Mouse (Mus musculus): ENCODE data around the gene Ing1. TPM values are rescaled to one million over a fixed set of nuclear protein-coding genes. Genes with fewer than 3 reads are reported as not detected.
"Not testable (repeated sequence)": the region's sequence is repeated elsewhere in the genome, so short reads cannot be mapped to it uniquely, and the experiment has no call there.

Ing1 gene
- polyA plus RNA-seq, 1 experiment from 2014 or later = 27.7 TPM

GRCm38 (mm10) chr8:11556691-11557423 is 1.5 kb downstream of the Ing1 start:
- peak; percentile 83 for DNase-seq (ENCODE audit: low spot score)
- no peaks in the 10 kb centered on the region for H3K9me3 ChIP-seq
- peak overlapping the region; percentile 94 for H3K4me3 ChIP-seq
- peaks cover 11% of the 10 kb centered on the region for H3K36me3 ChIP-seq
- peaks cover 29% of the 10 kb centered on the region for H3K4me1 ChIP-seq
- no peaks in the 10 kb centered on the region for H3K27me3 ChIP-seq (ENCODE audit: insufficient read depth, poor library complexity, severe bottlenecking)
- H3K27ac ChIP-seq = peak overlapping the region; percentile 98
- WGBS = under 1% methylated on average over 83 of the region's 85 CpGs

GRCm38 (mm10) chr8:11557424-11557767 is 2.0 kb downstream of the Ing1 start:
- no peak for DNase-seq (ENCODE audit: low spot score)
- peaks cover 29% of the 10 kb centered on the region for H3K4me1 ChIP-seq
- no peaks in the 10 kb centered on the region for H3K27me3 ChIP-seq (ENCODE audit: insufficient read depth, poor library complexity, severe bottlenecking)
- H3K4me3 ChIP-seq = peak overlapping the region; percentile 94
- no peaks in the 10 kb centered on the region for H3K9me3 ChIP-seq
- under 1% methylated on average over 32 of the region's 32 CpGs for WGBS
- peak overlapping the region; percentile 98 for H3K27ac ChIP-seq
- peaks cover 17% of the 10 kb centered on the region for H3K36me3 ChIP-seq

GRCm38 (mm10) chr8:11557768-11558629 is 2.6 kb downstream of the Ing1 start:
- DNase-seq (ENCODE audit: low spot score) = peak; percentile 100
- H3K4me1 ChIP-seq = peaks cover 29% of the 10 kb centered on the region
- H3K36me3 ChIP-seq = peaks cover 19% of the 10 kb centered on the region
- no peaks in the 10 kb centered on the region for H3K27me3 ChIP-seq (ENCODE audit: insufficient read depth, poor library complexity, severe bottlenecking)
- peak overlapping the region; percentile 98 for H3K27ac ChIP-seq
- H3K9me3 ChIP-seq = no peaks in the 10 kb centered on the region
- WGBS = under 1% methylated on average over 67 of the region's 67 CpGs
- H3K4me3 ChIP-seq = peak overlapping the region; percentile 94

GRCm38 (mm10) chr8:11559511-11559910 is 4.1 kb downstream of the Ing1 start:
- WGBS = 56% methylated on average over 3 of the region's 3 CpGs
- Histone ChIP-seq H3K36me3 (peaks cover 34% of the 10 kb centered on the region), H3K27ac (no peak overlapping the region), H3K4me3 (peak overlapping the region; percentile 94; the same call in 1 of the 2 replicates), H3K27me3 (ENCODE audit: insufficient read depth, poor library complexity, severe bottlenecking) (no peaks in the 10 kb centered on the region), H3K9me3 (no peaks in the 10 kb centered on the region), H3K4me1 (peaks cover 20% of the 10 kb centered on the region)
- no peak for DNase-seq (ENCODE audit: low spot score)

- WGBS = 86% methylated on average over 9 of the region's 9 CpGs
- no peak overlapping the region for H3K4me3 ChIP-seq
Observed at GRCm38 (mm10) chr8:11560220-11560619, 4.8 kb downstream of the Ing1 start.

GRCm38 (mm10) chr8:11564236-11564635 is 8.9 kb downstream of the Ing1 start:
- H3K36me3 ChIP-seq = peaks cover 66% of the 10 kb centered on the region
- no peak overlapping the region for H3K4me3 ChIP-seq
- DNase-seq (ENCODE audit: low spot score) = no peak
- 95% methylated on average over 5 of the region's 5 CpGs for WGBS
- no peak overlapping the region for H3K27ac ChIP-seq
- peaks cover 10% of the 10 kb centered on the region for H3K4me1 ChIP-seq
- no peaks in the 10 kb centered on the region for H3K27me3 ChIP-seq (ENCODE audit: insufficient read depth, poor library complexity, severe bottlenecking)
- H3K9me3 ChIP-seq = no peaks in the 10 kb centered on the region

More at GRCm38 (mm10) chr8:11560220-11560619, 4.8 kb downstream of the Ing1 start:
- Histone ChIP-seq H3K27me3 (ENCODE audit: insufficient read depth, poor library complexity, severe bottlenecking) (no peaks in the 10 kb centered on the region), H3K9me3 (no peaks in the 10 kb centered on the region), H3K36me3 (peaks cover 41% of the 10 kb centered on the region), H3K27ac (no peak overlapping the region), H3K4me1 (peaks cover 15% of the 10 kb centered on the region)
- DNase-seq (ENCODE audit: low spot score) = no peak

- WGBS = 88% methylated on average over 7 of the region's 7 CpGs
- Histone ChIP-seq H3K4me3 (no peak overlapping the region), H3K9me3 (no peaks in the 10 kb centered on the region), H3K36me3 (peaks cover 66% of the 10 kb centered on the region), H3K27ac (no peak overlapping the region), H3K4me1 (peaks cover 5% of the 10 kb centered on the region), H3K27me3 (ENCODE audit: insufficient read depth, poor library complexity, severe bottlenecking) (no peaks in the 10 kb centered on the region)
- DNase-seq (ENCODE audit: low spot score) = no peak
Observed at GRCm38 (mm10) chr8:11564721-11565120, 9.3 kb downstream of the Ing1 start.

GRCm38 (mm10) chr8:11568193-11568592 is 12.8 kb downstream of the Ing1 start:
- H3K27ac ChIP-seq; H3K9me3 ChIP-seq; H3K4me3 ChIP-seq; H3K4me1 ChIP-seq; DNase-seq (ENCODE audit: low spot score); H3K27me3 ChIP-seq (ENCODE audit: insufficient read depth, poor library complexity, severe bottlenecking): not testable (repeated sequence)
- H3K36me3 ChIP-seq = peaks cover 45% of the 10 kb centered on the region
- WGBS = 90% methylated on average over 2 of the region's 2 CpGs

GRCm38 (mm10) chr8:11569260-11570097 is 14.1 kb downstream of the Ing1 start:
- 82% methylated on average over 22 of the region's 22 CpGs for WGBS
- no peaks in the 10 kb centered on the region for H3K9me3 ChIP-seq
- no peaks in the 10 kb centered on the region for H3K27me3 ChIP-seq (ENCODE audit: insufficient read depth, poor library complexity, severe bottlenecking)
- no peak for DNase-seq (ENCODE audit: low spot score)
- no peak overlapping the region for H3K27ac ChIP-seq
- H3K36me3 ChIP-seq = peaks cover 32% of the 10 kb centered on the region
- H3K4me3 ChIP-seq = no peak overlapping the region
- peaks cover 12% of the 10 kb centered on the region for H3K4me1 ChIP-seq

- WGBS = 92% methylated on average over 4 of the region's 4 CpGs
- H3K27ac ChIP-seq = no peak overlapping the region
- no peak overlapping the region for H3K4me3 ChIP-seq
- H3K27me3 ChIP-seq (ENCODE audit: insufficient read depth, poor library complexity, severe bottlenecking) = no peaks in the 10 kb centered on the region
- H3K4me1 ChIP-seq = peaks cover 24% of the 10 kb centered on the region
- H3K9me3 ChIP-seq = no peaks in the 10 kb centered on the region
- DNase-seq (ENCODE audit: low spot score) = no peak
- H3K36me3 ChIP-seq = peaks cover 20% of the 10 kb centered on the region; the same call in 1 of the 2 replicates
Observed at GRCm38 (mm10) chr8:11570742-11571141, 15.4 kb downstream of the Ing1 start.

GRCm38 (mm10) chr8:11571950-11572349 is 16.6 kb downstream of the Ing1 start:
- 84% methylated on average over 10 of the region's 10 CpGs for WGBS
- Histone ChIP-seq H3K36me3 (peaks cover 12% of the 10 kb centered on the region; the same call in 1 of the 2 replicates), H3K4me1 (peaks cover 32% of the 10 kb centered on the region), H3K27ac (no peak overlapping the region), H3K27me3 (ENCODE audit: insufficient read depth, poor library complexity, severe bottlenecking) (no peaks in the 10 kb centered on the region), H3K4me3 (no peak overlapping the region), H3K9me3 (no peaks in the 10 kb centered on the region)
- no peak for DNase-seq (ENCODE audit: low spot score)

- 76% methylated on average over 6 of the region's 6 CpGs for WGBS
- Histone ChIP-seq H3K27ac (no peak overlapping the region), H3K27me3 (ENCODE audit: insufficient read depth, poor library complexity, severe bottlenecking) (no peaks in the 10 kb centered on the region), H3K4me3 (no peak overlapping the region), H3K9me3 (no peaks in the 10 kb centered on the region), H3K4me1 (peaks cover 32% of the 10 kb centered on the region), H3K36me3 (peaks cover 9% of the 10 kb centered on the region; the same call in 1 of the 2 replicates)
- DNase-seq (ENCODE audit: low spot score) = no peak
Observed at GRCm38 (mm10) chr8:11572428-11572827, 17.1 kb downstream of the Ing1 start.
